Mouse (Mus musculus) left cerebral cortex, adult 8-10 months (tissue): ENCODE results near the gene Nek2. TPM values are rescaled to one million over a fixed set of nuclear protein-coding genes. Genes with fewer than 3 reads are reported as not detected.

ENCODE experiments used
- DNase-seq, 2 experiments: peaks; one replicate each; pipeline ENCODE4 v3.0.0; 2022; ENCODE audit warnings: low spot score in 2 of 2
- total RNA-seq, 4 experiments: library from RNA; stranded (reverse); gene quantifications; 2 replicates each; pipeline ENCODE4 v1.2.4; 2022

The Nek2 gene
- total RNA-seq, 4 experiments from 2014 or later: 1.1 to 2.2 (median 1.4) TPM

- no peak for DNase-seq
Observed at GRCm38 (mm10) chr1:191814240-191814639, 7.0 kb upstream of the Nek2 start.

GRCm38 (mm10) chr1:191814935-191815334 is 6.3 kb upstream of the Nek2 start:
- no peak for DNase-seq

- no peak for DNase-seq
Observed at GRCm38 (mm10) chr1:191816596-191816995, 4.6 kb upstream of the Nek2 start.

GRCm38 (mm10) chr1:191817418-191818144 is 3.7 kb upstream of the Nek2 start:
- DNase-seq: peak; percentile 63 to 79

GRCm38 (mm10) chr1:191818145-191818631 is 3.1 kb upstream of the Nek2 start:
- no peak for DNase-seq

- no peak for DNase-seq
Observed at GRCm38 (mm10) chr1:191819026-191819425, 2.2 kb upstream of the Nek2 start.

- DNase-seq: no peak
Observed at GRCm38 (mm10) chr1:191820951-191821325, 306 bp upstream of the Nek2 start.

GRCm38 (mm10) chr1:191829124-191829523 is 7.9 kb downstream of the Nek2 start:
- no peak for DNase-seq

GRCm38 (mm10) chr1:191833396-191833795 is 12.2 kb downstream of the Nek2 start:
- DNase-seq: no peak

- peak in 1 of 2 experiments; percentile 49 for DNase-seq
Observed at GRCm38 (mm10) chr1:191834825-191835224, 13.6 kb downstream of the Nek2 start.

- no peak for DNase-seq
Observed at GRCm38 (mm10) chr1:191836318-191836985, 15.2 kb downstream of the Nek2 start.

GRCm38 (mm10) chr1:191837691-191838090 is 16.4 kb downstream of the Nek2 start:
- DNase-seq: no peak

- DNase-seq: no peak
Observed at GRCm38 (mm10) chr1:191838994-191839741, 17.9 kb downstream of the Nek2 start.

GRCm38 (mm10) chr1:191840774-191841565 is 19.7 kb downstream of the Nek2 start:
- DNase-seq: no peak

GRCm38 (mm10) chr1:191842247-191842646 is 21.0 kb downstream of the Nek2 start:
- no peak for DNase-seq

- DNase-seq: no peak
Observed at GRCm38 (mm10) chr1:191846667-191847066, 25.4 kb downstream of the Nek2 start.

- no peak for DNase-seq
Observed at GRCm38 (mm10) chr1:191849501-191849900, 28.3 kb downstream of the Nek2 start.

GRCm38 (mm10) chr1:191853442-191853841 is 32.2 kb downstream of the Nek2 start:
- DNase-seq: no peak

- no peak for DNase-seq
Observed at GRCm38 (mm10) chr1:191854716-191855115, 33.5 kb downstream of the Nek2 start.

- DNase-seq: peak; percentile 14 to 23
Observed at GRCm38 (mm10) chr1:191855136-191855878, 34.1 kb downstream of the Nek2 start.
